Mouse (Mus musculus) CH12.LX (cell line): ENCODE data around the gene Hsp90ab1. TPM values are rescaled to one million over a fixed set of nuclear protein-coding genes. Genes with fewer than 3 reads are reported as not detected.

Experiments used
- DNase-seq: peaks from one replicate; pipeline ENCODE4 v3.0.0-alpha.2; 2013; ENCODE audit errors: extremely low read depth
- H3K27ac ChIP-seq: 2 replicates; pipeline ENCODE4 v1.5.1; 2012; ENCODE audit warnings: low read depth, mild to moderate bottlenecking, control low read depth, moderate library complexity; ENCODE audit not compliant: insufficient read depth
- H3K27me3 ChIP-seq: replicated peaks from 2 replicates; pipeline ENCODE3; 2012; ENCODE audit warnings: inconsistent platforms
- H3K36me3 ChIP-seq, 2 experiments: replicated peaks in 1 of 2; 2 replicates each; pipeline versions ENCODE3 to v1.6.1; 2012; ENCODE audit warnings: inconsistent platforms in 1 of 2, low read length in 1 of 2, mild to moderate bottlenecking in 1 of 2, mixed read lengths in 1 of 2, moderate library complexity in 1 of 2; ENCODE audit not compliant: control insufficient read depth in 1 of 2, insufficient read depth in 1 of 2
- H3K4me1 ChIP-seq, 2 experiments: 2 replicates each; pipeline ENCODE4 v1.6.1; 2012; ENCODE audit warnings: inconsistent platforms in 1 of 2, moderate library complexity in 1 of 2; ENCODE audit not compliant: insufficient read depth in 2 of 2, control insufficient read depth in 1 of 2
- H3K4me2 ChIP-seq: 2 replicates; pipeline ENCODE4 v1.6.1; 2012; ENCODE audit warnings: low read depth, mild to moderate bottlenecking, control low read depth; ENCODE audit not compliant: poor library complexity, insufficient read depth, severe bottlenecking
- H3K4me3 ChIP-seq, 3 experiments: fragments of 150-350 bp in 1 of 3; sonication (generic) in 1 of 3; replicated peaks in 1 of 3; 2 replicates each; pipeline versions ENCODE3 to v1.5.1; 2011 to 2012; ENCODE audit warnings: low read depth in 2 of 3, low read length in 2 of 3, mild to moderate bottlenecking in 2 of 3, moderate library complexity in 2 of 3, control low read depth in 1 of 3, improper control_type of control experiment in 1 of 3, inconsistent platforms in 1 of 3, mixed read lengths in 1 of 3; ENCODE audit not compliant: poor library complexity in 1 of 3
- H3K79me2 ChIP-seq: replicated peaks from 2 replicates; pipeline ENCODE4 v1.6.1; 2012; ENCODE audit warnings: mild to moderate bottlenecking, moderate library complexity; ENCODE audit not compliant: control insufficient read depth, poor library complexity, insufficient read depth, severe bottlenecking; ENCODE audit errors: extremely low read depth
- H3K9ac ChIP-seq: 2 replicates; pipeline ENCODE4 v1.6.1; 2012; ENCODE audit warnings: low read depth, mild to moderate bottlenecking, control low read depth, moderate library complexity; ENCODE audit not compliant: insufficient read depth
- H3K9me3 ChIP-seq: replicated peaks from 2 replicates; pipeline ENCODE3; 2012; ENCODE audit warnings: low read length, inconsistent platforms, mixed read lengths
- E2F4 ChIP-seq: IDR thresholded peaks from 2 replicates; pipeline ENCODE4 v1.6.1; 2011; ENCODE audit warnings: low read depth, low read length, improper control_type of control experiment; ENCODE audit not compliant: insufficient replicate concordance
- ELF1 ChIP-seq: IDR thresholded peaks from 2 replicates; pipeline ENCODE4 v1.6.1; 2014; ENCODE audit warnings: low read depth, mild to moderate bottlenecking, inconsistent platforms, low read length, improper control_type of control experiment
- EP300 ChIP-seq: IDR thresholded peaks from 2 replicates; pipeline ENCODE4 v1.6.1; 2011; ENCODE audit warnings: low read length, improper control_type of control experiment
- GABPA ChIP-seq: IDR thresholded peaks from 2 replicates; pipeline ENCODE4 v1.6.1; 2012; ENCODE audit warnings: low read depth, low read length, improper control_type of control experiment, inconsistent platforms; ENCODE audit not compliant: insufficient replicate concordance
- HCFC1 ChIP-seq: IDR thresholded peaks from 2 replicates; pipeline ENCODE4 v1.6.1; 2012; ENCODE audit warnings: low read depth, mild to moderate bottlenecking, inconsistent platforms, low read length, improper control_type of control experiment
- IRF4 ChIP-seq: IDR thresholded peaks from 2 replicates; pipeline ENCODE4 v1.6.1; 2014; ENCODE audit warnings: low read depth, mild to moderate bottlenecking, inconsistent platforms, low read length, improper control_type of control experiment
- KAT2A ChIP-seq: IDR thresholded peaks from 2 replicates; pipeline ENCODE4 v1.6.1; 2012; ENCODE audit warnings: low read length, improper control_type of control experiment, inconsistent platforms; ENCODE audit not compliant: insufficient replicate concordance
- MAFK ChIP-seq: IDR thresholded peaks from 2 replicates; pipeline ENCODE4 v1.6.1; 2011; ENCODE audit warnings: low read length, improper control_type of control experiment; ENCODE audit not compliant: insufficient replicate concordance
- MAX ChIP-seq: IDR thresholded peaks from 2 replicates; pipeline ENCODE4 v1.6.1; 2011; ENCODE audit warnings: low read length, improper control_type of control experiment
- MAZ ChIP-seq: IDR thresholded peaks from 2 replicates; pipeline ENCODE4 v1.6.1; 2012; ENCODE audit warnings: low read depth, mild to moderate bottlenecking, inconsistent platforms, low read length, improper control_type of control experiment, moderate library complexity
- MEF2A ChIP-seq: IDR thresholded peaks from 2 replicates; pipeline ENCODE4 v1.6.1; 2014; ENCODE audit warnings: low read depth, mild to moderate bottlenecking, inconsistent platforms, low read length, improper control_type of control experiment, borderline replicate concordance
- MXI1 ChIP-seq: IDR thresholded peaks from 2 replicates; pipeline ENCODE4 v1.6.1; 2011; ENCODE audit warnings: mild to moderate bottlenecking, low read depth, low read length, improper control_type of control experiment
- MYC ChIP-seq: IDR thresholded peaks from 2 replicates; pipeline ENCODE4 v1.6.1; 2011; ENCODE audit warnings: low read depth, mild to moderate bottlenecking, improper control_type of control experiment, low read length
- NELFE ChIP-seq: IDR thresholded peaks from 2 replicates; pipeline ENCODE4 v1.6.1; 2011; ENCODE audit warnings: low read depth, low read length, improper control_type of control experiment
- NRF1 ChIP-seq: IDR thresholded peaks from 2 replicates; pipeline ENCODE4 v1.6.1; 2014; ENCODE audit warnings: low read depth, mild to moderate bottlenecking, inconsistent platforms, low read length, improper control_type of control experiment, moderate library complexity
- PAX5 ChIP-seq: IDR thresholded peaks from 2 replicates; pipeline ENCODE4 v1.6.1; 2012; ENCODE audit warnings: low read length, inconsistent platforms, mixed read lengths
- POLR2A ChIP-seq: IDR thresholded peaks from 2 replicates; pipeline ENCODE4 v1.6.1; 2011; ENCODE audit warnings: low read depth, mild to moderate bottlenecking, improper control_type of control experiment, low read length
- TBP ChIP-seq: conservative IDR thresholded peaks from 2 replicates; pipeline ENCODE4 v1.6.1; 2011; ENCODE audit warnings: low read depth, low read length, improper control_type of control experiment
- TCF12 ChIP-seq: IDR thresholded peaks from 2 replicates; pipeline ENCODE4 v1.6.1; 2014; ENCODE audit warnings: low read depth, mild to moderate bottlenecking, inconsistent platforms, low read length, improper control_type of control experiment
- USF1 ChIP-seq: IDR thresholded peaks from 2 replicates; pipeline ENCODE4 v1.6.1; 2014; ENCODE audit warnings: low read depth, mild to moderate bottlenecking, inconsistent platforms, low read length, improper control_type of control experiment
- dilution Hi-C: fragments of 300-500 bp; cut with MboI; formaldehyde crosslinking; loops from 2 replicates; pipeline ENCODE4 v1.14.3; 2020; ENCODE audit warnings: low sequenced_read_pairs; ENCODE audit not compliant: extremely low pct_unique_long_range_greater_than_20kb, extremely low pct_ligation_motif_present
- in situ Hi-C: fragments of 300-500 bp; cut with MboI; formaldehyde crosslinking; loops from 3 replicates; pipeline ENCODE4 v1.14.3; 2019; ENCODE audit warnings: low sequenced_read_pairs, low pct_ligation_motif_present, low pct_unique_long_range_greater_than_20kb, mixed read lengths
- polyA plus RNA-seq: library from polyadenylated mRNA; unstranded; fragments of >175 nt; gene quantifications from 2 replicates; pipeline ENCODE4 v1.2.1, GENCODE M21; 2012; ENCODE audit warnings: low read depth; ENCODE audit not compliant: insufficient read length
- total RNA-seq, 2 experiments: library from RNA; depleted of rRNA; stranded (reverse); fragments of 300-350 nt in 1 of 2; fragments of >200 nt in 1 of 2; gene quantifications; 2 replicates each; pipeline ENCODE4 v1.2.3; 2012 to 2014

Gene Hsp90ab1
- total and polyA plus RNA-seq, 3 experiments = 790 to 4,858 (median 1,180) TPM

- no peaks in the 10 kb centered on the region for H3K79me2 ChIP-seq
- peak overlapping the region; percentile 88 for H3K4me2 ChIP-seq
- TF ChIP-seq USF1 (peak; percentile 25; the same call in 1 of the 2 replicates), MAX (peak; percentile 16; the same call in 1 of the 2 replicates), MAZ (no peak), IRF4 (peak; percentile 59), ELF1 (0 out of 2 replicates have a peak, but pooled peaks have one; percentile 24), MXI1 (peak; percentile 62; the same call in 1 of the 2 replicates), TCF12 (peak; percentile 40; the same call in 1 of the 2 replicates), KAT2A (no peak), MEF2A (peak; percentile 34; the same call in 1 of the 2 replicates), EP300 (peak; percentile 19; the same call in 1 of the 2 replicates)
- TF ChIP-seq, all 38 proteins: peak for 8
- no peak for DNase-seq
- Histone ChIP-seq H3K36me3 (peaks cover 0 to 3% of the 10 kb centered on the region in 2 experiments), H3K27ac (peak overlapping the region; percentile 43; the same call in 1 of the 2 replicates), H3K4me1 (peaks cover 0 to 15% of the 10 kb centered on the region in 2 experiments; a peak in 2 of 4 replicates), H3K4me3 (peak overlapping the region; percentile 65 to 79 (median 76)), H3K27me3 (peaks cover 1% of the 10 kb centered on the region), H3K9me3 (no peaks in the 10 kb centered on the region), H3K9ac (peak overlapping the region; percentile 89)
- in situ Hi-C loops = no loop called here
- dilution Hi-C loops = no loop called here
Measured at GRCm38 (mm10) chr17:45619386-45620256, 46.5 kb upstream of the Hsp90ab1 start.

- TF ChIP-seq ELF1 = peak; percentile 77
- peak; percentile 53 for TF ChIP-seq HCFC1
- TF ChIP-seq POLR2A = peak; percentile 71
- peak; percentile 95 for TF ChIP-seq MAZ
- no peak for TF ChIP-seq E2F4
- TF ChIP-seq KAT2A = no peak
- TF ChIP-seq PAX5 = no peak
- TF ChIP-seq NRF1 = no peak
- TF ChIP-seq IRF4 = peak; percentile 59; the same call in 1 of the 2 replicates
- TF ChIP-seq MAFK = no peak
- TF ChIP-seq TBP = 0 out of 2 replicates have a peak, but pooled peaks have one; percentile 24
- TF ChIP-seq NELFE = peak; percentile 44; the same call in 1 of the 2 replicates
- peak; percentile 29; the same call in 1 of the 2 replicates for TF ChIP-seq TCF12
- 0 out of 2 replicates have a peak, but pooled peaks have one; percentile 25 for TF ChIP-seq MYC
- TF ChIP-seq GABPA = no peak
- in situ Hi-C loops (no loop called here), dilution Hi-C loops (no loop called here)
- no peaks in the 10 kb centered on the region for H3K79me2 ChIP-seq
- no peak for DNase-seq
- peak overlapping the region; percentile 43; the same call in 1 of the 2 replicates for H3K27ac ChIP-seq
- H3K9me3 ChIP-seq = no peaks in the 10 kb centered on the region
- H3K27me3 ChIP-seq = peaks cover 1% of the 10 kb centered on the region
- peak overlapping the region; percentile 89 for H3K9ac ChIP-seq
- peaks cover 0 to 15% of the 10 kb centered on the region in 2 experiments; a peak in 2 of 4 replicates for H3K4me1 ChIP-seq
- peaks cover 0 to 3% of the 10 kb centered on the region in 2 experiments for H3K36me3 ChIP-seq
- H3K4me2 ChIP-seq = peak overlapping the region; percentile 88
- H3K4me3 ChIP-seq = peak overlapping the region; percentile 65 to 79 (median 76)
Measured at GRCm38 (mm10) chr17:45618941-45619385, 45.9 kb upstream of the Hsp90ab1 start.
